Mouse (Mus musculus): Measurements from ENCODE around the gene Mmp17.

Mmp17 gene

GRCm38 (mm10) chr5:129583761-129584582 lies at the start of gene Mmp17:
Gene Mmp17, plus strand, starts transcription at chr5:129584169.
- peak; percentile 95 for DNase-seq (ENCODE audit: low spot score)

DNA sequence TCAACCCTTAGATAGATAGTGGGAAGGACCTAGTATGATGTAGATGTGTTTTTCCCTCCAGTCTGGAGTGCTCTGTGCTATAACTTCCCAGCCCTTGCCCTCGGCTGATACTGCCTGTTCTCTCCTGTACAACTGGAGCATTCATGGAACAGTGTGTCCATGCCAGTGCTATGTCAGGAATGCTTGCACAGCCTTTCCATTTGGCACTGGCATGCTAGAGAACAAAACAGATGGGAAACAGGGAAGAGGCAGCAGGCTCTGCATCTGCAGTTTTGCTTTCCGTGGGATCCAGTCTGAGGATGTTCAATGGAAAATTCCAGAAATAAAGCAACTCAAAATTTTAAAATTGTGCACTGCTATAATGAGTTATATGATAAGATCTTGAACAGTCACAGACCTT lies 49.5 kb upstream of the Mmp17 start:
- peak; percentile 88 for DNase-seq (ENCODE audit: low spot score)

DNA sequence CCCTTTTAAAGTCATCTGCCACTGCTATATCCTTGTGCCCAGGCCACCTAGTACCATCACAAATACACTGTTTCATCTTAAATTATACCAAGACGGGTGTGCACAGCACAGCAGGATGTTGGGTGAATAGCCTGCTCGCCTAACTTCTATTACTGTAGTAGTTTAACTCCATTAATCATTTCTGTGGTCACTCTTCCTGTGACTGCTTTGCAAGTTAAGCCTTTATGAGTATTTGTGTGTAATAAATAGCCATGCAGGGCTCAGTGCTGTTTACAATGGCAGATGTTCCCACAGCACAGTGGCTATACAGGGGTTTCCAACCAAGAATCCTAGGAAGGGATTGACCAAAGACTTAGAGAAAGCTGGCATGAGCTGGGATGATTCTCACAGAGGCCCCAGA lies 48.9 kb upstream of the Mmp17 start:
- no peak for DNase-seq (ENCODE audit: low spot score)

- DNase-seq (ENCODE audit: low spot score), result no peak
Measured at GRCm38 (mm10) chr5:129535431-129535830, 48.5 kb upstream of the Mmp17 start.

- DNase-seq (ENCODE audit: low spot score), result no peak
Measured at GRCm38 (mm10) chr5:129538826-129539225, 45.1 kb upstream of the Mmp17 start.

GRCm38 (mm10) chr5:129542236-129542635 lies 41.7 kb upstream of the Mmp17 start:
- no peak for DNase-seq (ENCODE audit: low spot score)

DNA sequence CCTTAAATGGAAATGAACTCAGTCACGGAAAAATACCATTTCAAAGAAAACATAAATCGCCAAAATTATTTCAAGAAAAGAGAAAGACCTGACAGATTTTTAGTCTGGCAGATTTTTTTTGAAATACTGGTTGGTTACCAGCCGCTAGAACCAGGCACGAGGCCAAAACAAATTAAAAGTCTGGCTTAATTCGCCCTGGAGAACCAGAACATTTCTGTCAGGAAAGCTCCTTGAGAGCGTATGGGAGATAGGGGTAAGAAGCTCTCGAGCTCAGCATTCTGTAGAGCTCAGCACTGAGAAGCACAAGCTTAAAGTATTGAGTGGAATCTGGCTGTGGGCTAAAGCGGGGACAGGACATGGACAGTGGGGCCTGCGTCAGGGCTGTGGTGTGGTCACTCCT lies 38.2 kb upstream of the Mmp17 start:
- peak; percentile 46 for DNase-seq (ENCODE audit: low spot score)

DNA sequence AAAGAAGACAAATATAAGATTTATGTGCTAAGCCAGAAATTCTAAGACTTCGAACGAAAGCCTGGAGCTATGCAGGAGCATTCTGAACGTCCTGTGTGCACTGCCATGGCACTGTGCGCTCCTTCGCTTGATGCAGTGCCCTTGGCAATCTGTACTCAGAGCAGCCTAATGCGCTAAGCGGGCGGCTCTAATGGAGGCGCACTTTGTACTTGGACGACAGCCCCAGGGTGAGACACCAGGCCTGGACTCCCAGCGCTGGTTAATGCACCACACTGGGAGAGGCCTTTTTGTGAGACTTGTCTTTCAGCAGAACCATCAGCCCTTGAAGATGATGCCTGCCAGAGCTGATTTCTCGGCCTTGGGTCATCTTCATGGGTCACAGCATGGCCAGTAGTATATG lies 34.3 kb upstream of the Mmp17 start:
- DNase-seq (ENCODE audit: low spot score), result no peak

DNA sequence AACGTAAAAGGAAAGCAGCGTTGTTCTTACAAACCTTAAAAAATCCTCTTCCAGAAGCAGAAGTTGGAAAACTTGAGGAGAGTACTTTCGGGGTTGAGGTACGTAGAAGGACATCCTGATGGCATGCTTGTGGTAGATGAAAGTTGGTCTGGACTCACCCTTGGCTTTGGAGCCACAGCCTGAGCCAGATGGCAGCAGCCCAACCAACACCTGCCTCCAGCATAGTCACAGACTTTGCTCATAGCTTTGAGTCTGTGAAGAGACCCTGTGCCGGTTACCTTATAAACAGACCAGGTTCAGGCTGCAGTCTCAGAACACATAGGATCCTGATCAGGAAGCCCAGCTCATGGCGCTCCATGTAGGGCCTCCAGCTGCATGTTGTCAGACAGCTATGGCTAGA lies 33.2 kb upstream of the Mmp17 start:
- no peak for DNase-seq (ENCODE audit: low spot score)

- no peak for DNase-seq (ENCODE audit: low spot score)
Measured at GRCm38 (mm10) chr5:129551991-129552390, 32.0 kb upstream of the Mmp17 start.

DNA sequence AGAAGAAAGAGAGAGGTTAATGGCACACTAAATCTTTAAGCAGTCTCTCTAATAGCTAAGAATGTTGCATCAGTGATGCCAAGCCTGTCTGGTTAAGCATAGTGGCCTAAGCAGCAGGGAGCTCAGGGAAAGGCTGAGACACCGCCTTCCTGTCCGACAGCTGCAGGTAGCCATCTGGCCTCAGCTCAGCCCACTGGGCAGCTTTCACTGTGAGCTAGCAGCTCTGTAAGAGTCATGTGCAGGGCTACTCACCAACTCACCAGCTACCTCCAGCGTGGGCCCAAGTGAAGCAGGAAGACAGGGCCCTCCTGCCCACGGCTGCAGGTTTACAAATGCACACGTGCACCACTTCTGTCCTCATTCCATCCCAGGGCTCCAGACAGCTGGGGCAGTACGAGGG lies 30.3 kb upstream of the Mmp17 start:
- no peak for DNase-seq (ENCODE audit: low spot score)

GRCm38 (mm10) chr5:129558591-129558990 lies 25.4 kb upstream of the Mmp17 start:
- no peak for DNase-seq (ENCODE audit: low spot score)

DNA sequence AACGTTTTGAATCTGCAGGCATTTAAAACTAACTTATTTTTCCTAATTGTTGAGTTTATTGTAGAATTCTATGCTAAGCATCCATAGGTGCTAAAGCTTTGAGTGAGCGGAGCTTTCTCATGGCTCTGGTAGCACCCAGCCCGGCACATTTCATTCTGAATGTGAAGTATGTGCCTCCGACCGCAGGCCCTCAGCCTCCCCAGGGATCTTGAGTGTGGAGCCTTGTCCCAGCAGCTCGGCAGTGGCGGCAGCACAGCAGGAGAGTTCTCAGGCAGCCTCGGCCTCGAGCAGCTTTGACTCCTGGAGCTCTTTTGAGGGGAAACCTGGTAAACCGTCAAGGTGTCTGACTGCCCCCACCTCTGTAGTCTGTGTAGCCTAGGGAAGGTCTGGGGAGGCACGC lies 24.7 kb upstream of the Mmp17 start:
- no peak for DNase-seq (ENCODE audit: low spot score)

- no peak for DNase-seq (ENCODE audit: low spot score)
Measured at GRCm38 (mm10) chr5:129562342-129562741, 21.6 kb upstream of the Mmp17 start.

DNA sequence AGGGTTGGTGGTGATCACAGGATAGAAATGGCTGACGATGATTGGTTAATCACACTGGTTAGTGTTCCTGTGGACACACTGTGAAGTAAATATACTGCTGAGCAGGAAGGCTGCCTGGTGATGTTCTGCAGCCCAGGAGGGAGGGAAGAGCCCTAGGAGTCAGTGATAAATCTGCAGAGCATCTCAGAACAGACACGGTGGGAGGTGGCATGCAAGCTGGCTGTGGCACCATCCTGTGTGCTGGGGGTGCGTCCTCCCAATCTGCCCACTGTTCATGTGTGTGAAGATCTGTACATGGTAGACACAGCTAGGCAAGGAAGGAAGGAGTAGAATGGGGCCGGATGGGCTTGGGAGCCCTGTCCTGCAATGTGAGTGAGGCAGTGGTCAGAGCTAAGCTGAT lies 15.4 kb upstream of the Mmp17 start:
- peak; percentile 43 for DNase-seq (ENCODE audit: low spot score)

DNA sequence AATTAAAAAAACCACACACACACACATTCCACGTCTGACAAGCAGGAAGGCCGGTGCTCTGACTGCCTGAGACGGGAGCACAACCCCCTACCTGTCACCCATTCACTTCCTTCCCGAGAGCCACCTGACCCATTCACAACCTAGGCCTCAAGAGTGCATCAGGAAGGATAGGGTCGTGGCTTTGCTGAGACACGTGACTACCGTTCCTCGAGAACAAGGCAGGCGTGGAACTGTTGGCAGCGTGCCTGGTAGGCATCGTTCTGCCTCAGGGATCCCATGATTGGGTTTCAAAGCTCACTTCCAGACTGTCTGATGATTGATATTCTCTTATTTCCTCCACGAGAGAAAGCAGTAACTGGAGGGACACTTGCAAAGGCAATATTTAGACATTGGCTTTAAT lies 5.8 kb upstream of the Mmp17 start:
- no peak for DNase-seq (ENCODE audit: low spot score)

DNA sequence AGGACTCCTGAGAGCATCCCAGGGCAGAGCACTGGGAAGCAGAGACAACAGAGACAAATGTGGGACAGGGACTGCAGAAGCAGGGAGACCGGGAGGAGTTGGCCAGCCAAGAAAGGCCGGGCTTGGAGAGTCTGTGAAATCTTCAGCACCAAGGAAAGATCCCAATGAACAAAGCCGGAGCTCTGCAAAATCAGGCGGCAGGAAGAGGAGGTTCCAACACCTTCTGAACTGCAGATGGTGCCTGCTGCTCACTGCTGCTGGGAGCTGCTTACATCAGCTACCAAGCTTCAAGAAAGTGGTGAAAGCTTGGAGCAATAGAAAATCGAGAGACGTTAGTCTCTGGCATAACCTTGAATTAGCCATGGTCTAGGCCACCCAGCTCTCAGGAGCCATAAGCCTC lies 3.9 kb upstream of the Mmp17 start:
- DNase-seq (ENCODE audit: low spot score), result peak; percentile 39

DNA sequence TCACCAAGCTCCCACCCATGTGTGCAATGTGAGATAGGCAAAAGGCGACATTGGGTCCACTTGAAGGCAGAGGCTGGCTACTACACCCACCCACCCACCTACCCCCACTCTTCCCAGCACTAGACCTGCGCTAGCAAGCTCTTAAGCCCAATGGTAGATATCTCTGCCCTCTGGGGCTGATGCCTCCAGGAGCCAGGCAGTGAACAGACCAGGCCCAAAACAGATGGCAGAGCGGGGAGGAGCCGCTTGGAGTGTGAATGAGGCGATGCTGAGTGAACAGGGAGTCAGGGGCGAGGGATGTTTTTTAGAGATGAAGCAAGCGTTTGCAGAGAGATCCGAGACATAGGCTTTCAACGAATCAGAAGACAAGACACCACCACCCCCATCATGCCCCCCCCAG lies 3.4 kb upstream of the Mmp17 start:
- peak; percentile 43 for DNase-seq (ENCODE audit: low spot score)

DNA sequence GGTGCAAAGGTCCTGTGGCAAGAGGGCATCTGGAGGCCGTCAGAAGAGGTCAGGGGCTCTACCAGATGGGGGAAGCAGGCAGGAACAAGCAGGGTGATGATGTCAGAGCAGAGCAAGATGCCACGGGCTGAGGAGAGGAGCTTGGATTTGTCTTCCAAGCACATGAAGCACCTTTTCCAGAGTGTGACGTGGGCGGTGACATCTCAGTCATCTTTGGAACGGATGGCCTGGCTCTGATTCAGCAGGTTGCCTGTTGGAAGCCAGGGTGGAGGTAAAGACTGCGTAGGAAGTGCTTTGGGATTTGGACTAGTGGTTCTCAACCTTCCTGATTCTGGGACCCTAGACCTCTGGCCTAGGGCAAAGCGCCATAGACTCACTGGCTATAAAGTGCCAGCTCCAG lies 3.0 kb upstream of the Mmp17 start:
- DNase-seq (ENCODE audit: low spot score), result peak; percentile 43

DNA sequence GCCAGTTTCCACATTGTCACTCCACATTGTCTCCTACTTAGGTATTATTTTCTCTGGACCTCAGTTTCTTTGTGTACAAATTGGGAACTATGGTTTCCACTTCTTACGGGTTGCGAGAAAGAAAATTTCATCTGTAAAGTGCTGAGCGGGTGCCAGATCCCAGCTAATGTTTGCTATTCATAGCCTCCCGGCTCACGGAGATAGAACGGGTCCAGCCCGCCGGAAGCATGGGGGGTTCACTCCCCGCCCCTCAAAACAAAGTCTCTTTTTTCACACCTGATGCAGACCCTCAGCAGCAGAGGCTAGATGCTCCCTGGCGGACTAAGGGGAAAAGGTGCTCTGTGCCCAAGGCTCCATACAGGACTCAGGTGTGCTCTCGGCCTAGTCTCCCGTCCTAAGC lies 638 bp upstream of the Mmp17 start:
- DNase-seq (ENCODE audit: low spot score), result peak; percentile 46

DNA sequence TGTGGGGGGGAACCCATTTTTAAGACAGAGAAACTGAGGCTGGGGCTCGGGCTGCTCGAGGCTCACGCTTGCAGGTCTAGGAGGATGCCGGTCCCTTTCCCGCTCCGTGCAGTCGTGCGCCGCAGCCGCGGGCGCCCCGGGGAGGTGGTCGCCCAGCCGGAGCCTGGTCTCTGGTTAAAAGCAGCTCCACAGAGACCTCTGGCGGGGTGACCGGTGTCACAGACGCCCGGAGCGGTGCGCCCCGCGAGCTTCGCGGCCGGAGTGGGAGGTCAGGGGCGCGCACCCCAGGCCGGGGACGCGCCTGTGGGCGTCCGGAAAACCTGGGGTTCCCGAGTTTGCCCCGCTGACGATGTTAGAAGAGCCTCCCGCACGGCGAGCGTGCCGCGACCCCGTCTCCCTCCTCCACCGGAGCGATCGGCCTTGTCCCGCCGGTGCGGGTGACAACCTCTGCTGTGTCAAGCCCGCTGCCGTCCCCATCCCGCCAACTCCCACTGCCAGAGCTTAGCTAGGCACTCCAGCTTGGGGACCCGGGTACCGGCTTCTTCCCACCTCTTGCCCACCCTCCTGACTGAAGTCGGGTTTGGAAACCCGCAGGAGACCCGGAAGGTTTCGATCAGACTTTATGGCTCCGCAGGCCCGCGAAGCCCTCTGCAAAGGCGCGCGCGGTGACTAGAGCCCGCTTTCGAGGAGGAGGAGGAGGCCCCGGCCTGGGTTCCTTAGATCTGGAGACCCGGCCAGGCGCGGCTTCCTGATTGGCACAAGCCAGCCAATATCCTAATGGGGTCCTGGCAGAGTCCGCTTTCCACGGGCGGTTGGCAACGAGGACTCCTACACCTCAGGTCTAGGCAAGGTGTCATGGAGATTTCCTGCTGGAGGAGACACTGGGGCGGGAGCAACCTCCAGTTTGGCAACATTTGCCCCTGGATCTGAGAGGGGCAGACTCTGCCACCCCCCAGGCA lies 893 bp downstream of the Mmp17 start:
- peak; percentile 33 for DNase-seq (ENCODE audit: low spot score)

DNA sequence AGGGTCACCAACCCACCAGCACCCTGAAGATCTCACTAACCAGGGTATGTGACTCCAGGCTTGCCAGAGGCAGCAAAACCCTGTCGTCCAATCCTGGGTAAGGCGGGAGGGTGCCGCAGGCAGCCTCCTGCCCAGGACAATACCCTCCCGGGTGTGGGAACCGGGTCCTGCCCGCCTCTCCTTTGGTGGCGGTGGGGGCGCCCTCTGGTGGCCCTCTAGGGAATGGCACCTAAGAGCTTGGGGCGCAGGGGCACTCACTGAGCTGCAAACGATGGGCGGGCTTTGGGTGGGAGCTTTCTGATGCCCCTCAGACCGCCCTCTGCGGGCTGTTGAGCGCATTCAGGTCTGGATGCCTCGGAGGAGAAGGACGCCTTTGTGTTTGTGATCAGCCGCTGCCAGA lies 2.0 kb downstream of the Mmp17 start:
- peak; percentile 83 for DNase-seq (ENCODE audit: low spot score)

DNA sequence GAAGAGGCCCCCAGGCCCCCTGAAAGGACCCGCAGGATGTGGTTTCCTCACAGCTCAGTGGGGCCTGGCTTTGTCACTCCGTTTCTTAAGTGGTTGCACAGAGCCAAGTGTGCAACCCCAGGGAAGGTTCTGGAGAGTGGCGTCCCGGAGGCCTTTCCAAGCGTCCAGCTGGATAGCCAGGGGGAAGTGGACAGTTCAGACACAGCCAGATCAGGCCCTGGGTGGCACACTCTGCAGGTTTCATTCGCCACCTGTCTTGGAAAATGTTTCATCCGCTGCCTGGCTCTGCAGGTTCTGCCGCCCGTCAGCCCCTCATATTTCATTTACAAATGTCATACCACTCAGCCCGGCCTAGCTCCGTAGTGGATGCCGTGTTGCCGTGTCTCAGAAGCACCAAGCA lies 2.5 kb downstream of the Mmp17 start:
- DNase-seq (ENCODE audit: low spot score), result no peak
